Mouse (Mus musculus) neural tube, embryonic 11.5 days (tissue): ENCODE measurements around the gene Axl. TPM values are rescaled to one million over a fixed set of nuclear protein-coding genes. Genes with fewer than 3 reads are reported as not detected.

ENCODE experiments used
- ATAC-seq: fragments of 200-750 bp; cut with Nextera tagmentation; 2 replicates; pipeline ENCODE4 v1.8.0; 2017; ENCODE audit warnings: moderate number of reproducible peaks, mild to moderate bottlenecking, moderate TSS enrichment, moderate library complexity; ENCODE audit not compliant: insufficient read depth, low FRiP score, low TSS enrichment
- DNase-seq: peaks from one replicate; pipeline ENCODE4 v3.0.0-alpha.2; 2015; ENCODE audit warnings: low spot score
- H3K27ac ChIP-seq: fragments of 300-500 bp; sonication (generic); 2 replicates; pipeline ENCODE4 v1.5.1; 2014; ENCODE audit warnings: low read depth, mild to moderate bottlenecking, low read length
- H3K27me3 ChIP-seq: fragments of 300-500 bp; sonication (generic); 2 replicates; pipeline ENCODE4 v1.6.1; 2014; ENCODE audit warnings: mild to moderate bottlenecking, low read length, mixed read lengths; ENCODE audit not compliant: control insufficient read depth, insufficient read depth
- H3K36me3 ChIP-seq: fragments of 300-500 bp; sonication (generic); 2 replicates; pipeline ENCODE4 v1.6.1; 2014; ENCODE audit warnings: mild to moderate bottlenecking, low read length, moderate library complexity, mixed read lengths; ENCODE audit not compliant: control insufficient read depth, insufficient read depth
- H3K4me1 ChIP-seq: fragments of 300-500 bp; sonication (generic); 2 replicates; pipeline ENCODE4 v1.6.1; 2014; ENCODE audit warnings: low read length, mixed read lengths; ENCODE audit not compliant: control insufficient read depth, insufficient read depth
- H3K4me2 ChIP-seq: fragments of 300-500 bp; sonication (generic); 2 replicates; pipeline ENCODE4 v1.6.1; 2014; ENCODE audit warnings: low read depth, mild to moderate bottlenecking, moderate library complexity
- H3K4me3 ChIP-seq: fragments of 300-500 bp; sonication (generic); 2 replicates; pipeline ENCODE4 v1.5.1; 2014; ENCODE audit warnings: low read depth, low read length
- H3K9ac ChIP-seq: fragments of 300-500 bp; sonication (generic); 2 replicates; pipeline ENCODE4 v1.6.1; 2014; ENCODE audit warnings: mild to moderate bottlenecking, low read length
- H3K9me3 ChIP-seq: fragments of 300-500 bp; sonication (generic); 2 replicates; pipeline ENCODE4 v1.6.1; 2016; ENCODE audit warnings: low read length; ENCODE audit not compliant: control insufficient read depth
- WGBS: fragments of 180-500 bp; shearing (Covaris S2); extraction: QIAGEN DNeasy Blood & Tissue Kit; methylation state at CpG from one replicate; pipeline ENCODE4 v1.1.7; 2014; 5-methylcytosine and 5-hydroxymethylcytosine counted together
- polyA plus RNA-seq: library from polyadenylated mRNA; unstranded; fragments of >200 nt; fragmentation: Nextera tagmentation; extraction: Ambion mirVana; gene quantifications from 2 replicates; pipeline ENCODE4 v1.2.1, GENCODE M21; 2014

The Axl gene
- polyA plus RNA-seq, 1 experiment from 2014 or later, result 29.9 TPM

DNA sequence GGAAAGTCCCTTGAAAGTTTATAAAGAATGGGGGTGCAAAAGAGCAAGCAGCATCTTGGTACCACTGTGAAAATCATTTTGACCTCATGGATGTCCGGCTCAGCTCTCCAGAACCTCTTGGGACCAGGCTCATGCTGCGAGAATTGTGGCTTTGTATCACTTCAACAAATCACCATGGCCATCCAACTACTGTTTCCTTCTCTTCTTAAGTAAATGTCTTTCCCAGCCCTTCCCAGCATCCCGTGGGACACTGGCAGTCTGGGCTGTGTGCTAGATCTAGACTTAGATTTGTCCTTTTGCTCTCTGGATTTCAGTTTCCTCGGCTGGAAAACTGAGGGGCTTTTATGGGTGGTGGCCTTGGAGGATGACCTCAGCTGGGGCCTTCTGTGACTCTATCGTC is 20.3 kb downstream of the Axl start:
- no peaks in the 10 kb centered on the region for H3K4me1 ChIP-seq
- no peaks in the 10 kb centered on the region for H3K27me3 ChIP-seq
- H3K9me3 ChIP-seq, result no peaks in the 10 kb centered on the region
- WGBS, result 88% methylated on average over 5 of the region's 5 CpGs
- no peak overlapping the region for H3K4me3 ChIP-seq
- H3K9ac ChIP-seq, result no peak overlapping the region
- H3K4me2 ChIP-seq, result no peak overlapping the region
- no peak for ATAC-seq
- H3K27ac ChIP-seq, result no peak overlapping the region
- DNase-seq, result no peak
- H3K36me3 ChIP-seq, result no peaks in the 10 kb centered on the region; the same call in none of the 2 replicates

DNA sequence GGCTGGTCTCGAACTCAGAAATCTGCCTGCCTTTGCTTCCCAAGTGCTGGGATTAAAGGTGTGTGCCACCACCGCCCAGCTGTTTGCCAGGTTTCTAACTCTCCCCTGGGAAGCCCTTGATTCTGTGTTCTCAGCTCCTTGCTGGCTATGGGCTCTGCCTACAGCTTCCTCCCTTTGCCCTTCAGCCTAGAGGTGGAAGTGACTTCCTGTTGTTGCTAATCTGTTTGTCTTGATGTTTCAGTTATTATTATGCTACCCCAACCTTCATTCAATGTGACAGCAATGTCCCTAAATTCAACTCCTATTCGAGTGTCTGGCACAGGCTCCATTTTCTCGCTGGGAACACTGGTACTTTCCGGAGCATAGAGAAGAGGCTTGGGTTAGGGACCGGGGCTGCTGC is 22.4 kb downstream of the Axl start:
- Histone ChIP-seq H3K27ac (no peak overlapping the region), H3K9ac (no peak overlapping the region), H3K4me3 (no peak overlapping the region), H3K4me1 (no peaks in the 10 kb centered on the region), H3K9me3 (no peaks in the 10 kb centered on the region), H3K27me3 (no peaks in the 10 kb centered on the region), H3K36me3 (no peaks in the 10 kb centered on the region; the same call in none of the 2 replicates), H3K4me2 (no peak overlapping the region)
- WGBS, result 85% methylated on average over 6 of the region's 6 CpGs
- DNase-seq (no peak), ATAC-seq (no peak)

GRCm38 (mm10) chr7:25764221-25764620 is 24.3 kb downstream of the Axl start:
- H3K36me3 ChIP-seq, result no peaks in the 10 kb centered on the region
- no peaks in the 10 kb centered on the region for H3K4me1 ChIP-seq
- no peaks in the 10 kb centered on the region for H3K27me3 ChIP-seq
- H3K4me2 ChIP-seq, result no peak overlapping the region
- H3K27ac ChIP-seq, result no peak overlapping the region
- no peak overlapping the region for H3K4me3 ChIP-seq
- H3K9me3 ChIP-seq, result no peaks in the 10 kb centered on the region
- ATAC-seq (no peak), DNase-seq (no peak)
- 63% methylated on average over 5 of the region's 5 CpGs for WGBS
- no peak overlapping the region for H3K9ac ChIP-seq

- Histone ChIP-seq H3K4me2 (no peak overlapping the region), H3K36me3 (no peaks in the 10 kb centered on the region), H3K4me1 (no peaks in the 10 kb centered on the region), H3K27me3 (no peaks in the 10 kb centered on the region), H3K27ac (no peak overlapping the region), H3K9ac (no peak overlapping the region), H3K9me3 (no peaks in the 10 kb centered on the region), H3K4me3 (no peak overlapping the region)
- DNase-seq (no peak), ATAC-seq (no peak)
- 75% methylated on average over 11 of the region's 11 CpGs for WGBS
Observed at GRCm38 (mm10) chr7:25763678-25764077, 24.8 kb downstream of the Axl start.

GRCm38 (mm10) chr7:25761354-25761753 is 27.2 kb downstream of the Axl start:
- 85% methylated on average over 10 of the region's 10 CpGs for WGBS
- H3K4me2 ChIP-seq, result no peak overlapping the region
- H3K27ac ChIP-seq, result no peak overlapping the region
- no peaks in the 10 kb centered on the region for H3K4me1 ChIP-seq
- no peak overlapping the region for H3K4me3 ChIP-seq
- no peaks in the 10 kb centered on the region for H3K27me3 ChIP-seq
- DNase-seq, result no peak
- no peak overlapping the region for H3K9ac ChIP-seq
- no peaks in the 10 kb centered on the region for H3K9me3 ChIP-seq
- ATAC-seq, result no peak
- no peaks in the 10 kb centered on the region for H3K36me3 ChIP-seq

GRCm38 (mm10) chr7:25756011-25756410 is 32.5 kb downstream of the Axl start:
- Histone ChIP-seq H3K4me2 (peak overlapping the region; percentile 92), H3K27me3 (no peaks in the 10 kb centered on the region), H3K4me1 (peaks cover 14% of the 10 kb centered on the region), H3K4me3 (peak overlapping the region; percentile 96), H3K9me3 (no peaks in the 10 kb centered on the region), H3K36me3 (no peaks in the 10 kb centered on the region), H3K9ac (peak overlapping the region; percentile 52), H3K27ac (peak overlapping the region; percentile 97)
- peak; percentile 87 for DNase-seq
- peak; percentile 35 for ATAC-seq
- under 1% methylated on average over 18 of the region's 18 CpGs for WGBS

- H3K4me2 ChIP-seq, result peak overlapping the region; percentile 92
- under 1% methylated on average over 15 of the region's 15 CpGs for WGBS
- ATAC-seq, result peak; percentile 46
Observed at GRCm38 (mm10) chr7:25755468-25755833, 33.1 kb downstream of the Axl start.

GRCm38 (mm10) chr7:25754738-25755467 is 33.6 kb downstream of the Axl start, which contains the start of gene Hnrnpul1:
Gene Hnrnpul1 (minus strand): TSS chr7:25754757.
- Histone ChIP-seq H3K4me2 (peak within 1 kb of the TSS; percentile 92), H3K36me3 (no peaks in the 10 kb centered on the region; the same call in 1 of the 2 replicates), H3K27ac (peak within 1 kb of the TSS; percentile 97), H3K9me3 (no peaks in the 10 kb centered on the region), H3K4me1 (peaks cover 14% of the 10 kb centered on the region), H3K4me3 (peak within 1 kb of the TSS; percentile 96), H3K9ac (peak within 1 kb of the TSS; percentile 98), H3K27me3 (no peaks in the 10 kb centered on the region)
- DNase-seq (peak; percentile 97), ATAC-seq (peak; percentile 92)
- WGBS, result under 1% methylated on average over 55 of the region's 55 CpGs

More at GRCm38 (mm10) chr7:25755468-25755833, 33.1 kb downstream of the Axl start:
- no peaks in the 10 kb centered on the region for H3K36me3 ChIP-seq
- H3K9me3 ChIP-seq, result no peaks in the 10 kb centered on the region
- peak overlapping the region; percentile 97 for H3K27ac ChIP-seq
- peak overlapping the region; percentile 52 for H3K9ac ChIP-seq
- no peaks in the 10 kb centered on the region for H3K27me3 ChIP-seq
- peak overlapping the region; percentile 96 for H3K4me3 ChIP-seq
- DNase-seq, result peak; percentile 77
- H3K4me1 ChIP-seq, result peaks cover 14% of the 10 kb centered on the region

DNA sequence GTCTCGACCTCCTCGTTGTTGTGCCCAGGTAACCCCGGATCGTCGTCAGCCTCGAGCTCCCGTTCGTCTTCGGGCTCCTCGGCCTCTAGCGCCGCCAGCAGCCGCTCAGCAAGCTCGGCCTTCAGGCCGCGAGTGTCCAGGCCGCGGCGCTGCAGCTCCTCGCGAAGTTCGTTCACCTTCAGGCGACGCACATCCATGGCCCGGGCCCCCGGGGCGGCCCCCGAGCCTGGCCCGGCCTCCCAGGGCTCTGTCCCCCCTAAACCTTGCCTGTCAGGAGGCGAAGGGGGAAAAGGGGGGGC is 34.1 kb downstream of the Axl start:
- Histone ChIP-seq H3K27ac (peak overlapping the region; percentile 97), H3K4me2 (peak overlapping the region; percentile 92), H3K36me3 (no peaks in the 10 kb centered on the region; the same call in 1 of the 2 replicates), H3K9ac (peak overlapping the region; percentile 98), H3K4me1 (peaks cover 14% of the 10 kb centered on the region), H3K9me3 (no peaks in the 10 kb centered on the region), H3K27me3 (no peaks in the 10 kb centered on the region), H3K4me3 (peak overlapping the region; percentile 96)
- DNase-seq, result no peak
- no peak for ATAC-seq
- WGBS, result 0% methylated on average over 26 of the region's 30 CpGs
